Mouse (Mus musculus): ENCODE measurements around the gene Endou.

DNA sequence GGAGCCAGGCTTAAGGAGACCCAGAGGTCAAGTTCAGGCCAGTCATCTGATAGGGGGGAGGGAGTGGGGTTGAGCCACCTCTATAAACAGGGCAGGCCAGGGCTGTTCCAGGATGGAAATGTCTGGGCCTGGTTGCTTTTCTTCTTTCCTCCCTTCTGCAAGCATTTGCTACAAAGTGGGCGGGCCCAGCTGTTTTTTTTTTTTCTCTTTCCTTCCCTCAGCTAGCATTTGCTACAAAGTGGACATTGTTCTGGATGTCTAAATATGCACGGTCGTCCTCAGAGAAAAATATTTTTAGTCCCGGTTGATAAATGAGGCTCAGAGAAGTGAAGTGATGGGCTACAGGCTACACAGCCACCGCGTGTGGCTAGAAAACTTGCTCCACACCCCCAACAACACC, 23.3 kb upstream of the Endou start:
- no peak for TF ChIP-seq POLR2A (IDR thresholded peaks at IDR 0.05; ENCODE audit: insufficient read depth, low read depth, low read length)
- no peak for TF ChIP-seq CTCF (IDR thresholded peaks at IDR 0.05; ENCODE audit: insufficient read depth, low read depth, low read length)
